Mouse (Mus musculus) liver, embryonic 14.5 days (tissue): Measurements from ENCODE around the gene Prkcq.

ENCODE experiments used
- CTCF ChIP-seq: IDR thresholded peaks from 2 replicates; pipeline ENCODE4 v1.5.1; 2016; ENCODE audit warnings: antibody characterized with exemption, low read depth, control low read depth
- EP300 ChIP-seq: IDR thresholded peaks from 2 replicates; pipeline ENCODE4 v1.6.1; 2016; ENCODE audit warnings: antibody characterized with exemption, low read depth

DNA sequence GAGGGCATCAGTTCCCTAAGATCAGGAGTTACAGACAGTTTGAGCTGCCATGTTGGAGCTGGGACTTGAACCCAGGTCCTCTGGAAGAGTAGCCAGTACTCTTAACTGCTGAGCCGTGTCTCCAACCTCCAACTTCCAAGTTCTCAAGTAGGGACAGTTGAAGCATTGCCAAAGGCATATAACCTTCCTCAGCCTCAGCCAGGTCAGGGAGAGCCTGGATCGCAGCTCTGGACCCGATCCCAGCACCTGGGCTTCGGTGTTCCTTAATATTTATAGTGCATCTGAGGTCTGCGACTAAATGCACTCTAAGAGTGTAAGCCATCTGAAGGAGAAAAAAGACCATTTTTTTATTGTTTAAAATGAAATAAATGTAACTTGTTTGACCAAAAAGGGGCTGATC lies 12.1 kb downstream of the Prkcq start:
- TF ChIP-seq EP300 (no peak), CTCF (no peak)
